Mouse (Mus musculus) myocyte (in vitro differentiated cells): ENCODE measurements around the gene Agap1. TPM values are rescaled to one million over a fixed set of nuclear protein-coding genes. Genes with fewer than 3 reads are reported as not detected.

ENCODE experiments used
- H3K27me3 ChIP-seq: one replicate; pipeline ENCODE4 v1.6.1; 2011; ENCODE audit not compliant: control insufficient read depth, insufficient read depth, insufficient read length
- H3K36me3 ChIP-seq: one replicate; pipeline ENCODE4 v1.6.1; 2011; ENCODE audit not compliant: control insufficient read depth, insufficient read depth
- H3K4me2 ChIP-seq: one replicate; pipeline ENCODE4 v1.6.1; 2011; ENCODE audit warnings: low read depth, control low read depth
- H3K4me3 ChIP-seq: one replicate; pipeline ENCODE4 v1.5.1; 2011; ENCODE audit warnings: mild to moderate bottlenecking, control low read depth, moderate library complexity
- H3K79me2 ChIP-seq: one replicate; pipeline ENCODE4 v1.6.1; 2011; ENCODE audit not compliant: control insufficient read depth, insufficient read depth
- H3ac ChIP-seq: one replicate; pipeline ENCODE4 v1.6.1; 2011; ENCODE audit not compliant: control insufficient read depth, insufficient read length
- CEBPB ChIP-seq: IDR thresholded peaks from 2 replicates; pipeline ENCODE4 v1.6.1; 2011; ENCODE audit warnings: mild to moderate bottlenecking, moderate library complexity; ENCODE audit not compliant: poor library complexity, insufficient read depth, severe bottlenecking
- E2F4 ChIP-seq: IDR thresholded peaks from one replicate; pipeline ENCODE4 v1.6.1; 2011; ENCODE audit warnings: mild to moderate bottlenecking, control low read depth, moderate library complexity; ENCODE audit not compliant: insufficient read depth
- MAX ChIP-seq: IDR thresholded peaks from one replicate; pipeline ENCODE4 v1.6.1; 2011; ENCODE audit warnings: low read depth, mild to moderate bottlenecking, control low read depth
- MYOD1 ChIP-seq, 3 experiments: IDR thresholded peaks; one replicate each; pipeline ENCODE4 v1.6.1; 2011; ENCODE audit warnings: control low read depth in 2 of 3, low read depth in 2 of 3, mild to moderate bottlenecking in 2 of 3, moderate library complexity in 1 of 3; ENCODE audit not compliant: insufficient read length in 2 of 3, control insufficient read depth in 1 of 3
- MYOG ChIP-seq, 3 experiments: IDR thresholded peaks; one replicate each; pipeline ENCODE4 v1.6.1; 2011; ENCODE audit warnings: control low read depth in 2 of 3, low read depth in 2 of 3, mild to moderate bottlenecking in 2 of 3; ENCODE audit not compliant: insufficient read length in 2 of 3, control insufficient read depth in 1 of 3, insufficient read depth in 1 of 3
- POLR2A ChIP-seq: IDR thresholded peaks from one replicate; pipeline ENCODE4 v1.6.1; 2011; ENCODE audit warnings: low read depth, mild to moderate bottlenecking, control low read depth, moderate library complexity; ENCODE audit not compliant: insufficient read length
- POLR2AphosphoS2 ChIP-seq: IDR thresholded peaks from one replicate; pipeline ENCODE4 v1.6.1; 2011; ENCODE audit warnings: low read depth, control low read depth; ENCODE audit not compliant: insufficient read length
- REST ChIP-seq: IDR thresholded peaks from one replicate; pipeline ENCODE4 v1.6.1; 2011; ENCODE audit warnings: mild to moderate bottlenecking, control low read depth, moderate library complexity; ENCODE audit not compliant: insufficient read depth, insufficient read length
- SRF ChIP-seq: IDR thresholded peaks from one replicate; pipeline ENCODE4 v1.6.1; 2011; ENCODE audit warnings: low read depth; ENCODE audit not compliant: control insufficient read depth, insufficient read length
- TCF12 ChIP-seq: IDR thresholded peaks from one replicate; pipeline ENCODE4 v1.6.1; 2011; ENCODE audit warnings: mild to moderate bottlenecking, control low read depth; ENCODE audit not compliant: poor library complexity, insufficient read depth, severe bottlenecking
- TCF3 ChIP-seq: IDR thresholded peaks from one replicate; pipeline ENCODE4 v1.6.1; 2011; ENCODE audit warnings: low read depth, control low read depth; ENCODE audit not compliant: insufficient read length
- USF1 ChIP-seq: IDR thresholded peaks from one replicate; pipeline ENCODE4 v1.6.1; 2011; ENCODE audit warnings: low read depth, mild to moderate bottlenecking, control low read depth, moderate library complexity
- polyA plus RNA-seq: library from polyadenylated mRNA; unstranded; fragments of >200 nt; fragmentation: generic; extraction: Trizol; gene quantifications from one replicate; pipeline ENCODE4 v1.2.1, GENCODE M21; 2012; ENCODE audit warnings: missing spikeins

Agap1 gene
- polyA plus RNA-seq, 1 experiment = 48.9 TPM

- Histone ChIP-seq H3K27me3 (no peaks in the 10 kb centered on the region), H3K36me3 (no peaks in the 10 kb centered on the region), H3K4me3 (peak overlapping the region; percentile 2), H3K4me2 (peak overlapping the region; percentile 91), H3K79me2 (peaks cover 72% of the 10 kb centered on the region), H3ac (no peak overlapping the region)
- TF ChIP-seq E2F4 (no peak), USF1 (peak; percentile 42), CEBPB (no peak), TCF3 (peak; percentile 81), POLR2A (peak; percentile 23), MYOG (IDR thresholded peaks at IDR 0.05; ENCODE audit: control insufficient read depth in 1 of 3, insufficient read depth in 1 of 3, insufficient read length in 2 of 3, low read depth in 2 of 3) (peak; percentile 85 to 98 (median 96)), MYOD1 (IDR thresholded peaks at IDR 0.05; ENCODE audit: control insufficient read depth in 1 of 3, insufficient read length in 2 of 3, low read depth in 2 of 3) (peak; percentile 73 to 95 (median 87)), TCF12 (peak; percentile 93), REST (no peak), SRF (no peak), MAX (peak; percentile 75), POLR2AphosphoS2 (peak; percentile 62)
These were observed 66.8 kb downstream of the Agap1 start for GRCm38 (mm10) chr1:89521406-89521805.

- Histone ChIP-seq H3K4me3 (peak overlapping the region; percentile 2), H3K27me3 (no peaks in the 10 kb centered on the region), H3K36me3 (no peaks in the 10 kb centered on the region), H3K4me2 (peak overlapping the region; percentile 91), H3K79me2 (peaks cover 73% of the 10 kb centered on the region), H3ac (no peak overlapping the region)
- TF ChIP-seq CEBPB = no peak
- TF ChIP-seq POLR2A = no peak
- TF ChIP-seq TCF3 = peak; percentile 58
- no peak for TF ChIP-seq SRF
- no peak for TF ChIP-seq E2F4
- no peak for TF ChIP-seq MAX
- no peak for TF ChIP-seq REST
- TF ChIP-seq TCF12 = peak; percentile 82
- TF ChIP-seq USF1 = no peak
- no peak for TF ChIP-seq POLR2AphosphoS2
- peak; percentile 60 to 91 (median 88) for TF ChIP-seq MYOD1 (IDR thresholded peaks at IDR 0.05; ENCODE audit: control insufficient read depth in 1 of 3, insufficient read length in 2 of 3, low read depth in 2 of 3)
- TF ChIP-seq MYOG (IDR thresholded peaks at IDR 0.05; ENCODE audit: control insufficient read depth in 1 of 3, insufficient read depth in 1 of 3, insufficient read length in 2 of 3, low read depth in 2 of 3) = peak; percentile 70 to 94 (median 80)
These were observed 67.4 kb downstream of the Agap1 start for GRCm38 (mm10) chr1:89521935-89522535.

- Histone ChIP-seq H3K36me3 (no peaks in the 10 kb centered on the region), H3ac (no peak overlapping the region), H3K27me3 (no peaks in the 10 kb centered on the region), H3K79me2 (peaks cover 74% of the 10 kb centered on the region), H3K4me2 (peak overlapping the region; percentile 25), H3K4me3 (no peak overlapping the region)
- TF ChIP-seq TCF3 = no peak
- no peak for TF ChIP-seq SRF
- no peak for TF ChIP-seq REST
- no peak for TF ChIP-seq E2F4
- no peak for TF ChIP-seq TCF12
- no peak for TF ChIP-seq POLR2A
- TF ChIP-seq MYOG (IDR thresholded peaks at IDR 0.05; ENCODE audit: control insufficient read depth in 1 of 3, insufficient read depth in 1 of 3, insufficient read length in 2 of 3, low read depth in 2 of 3) = no peak
- TF ChIP-seq MYOD1 (IDR thresholded peaks at IDR 0.05; ENCODE audit: control insufficient read depth in 1 of 3, insufficient read length in 2 of 3, low read depth in 2 of 3) = no peak
- TF ChIP-seq MAX = no peak
- TF ChIP-seq POLR2AphosphoS2 = no peak
These were observed 69.8 kb downstream of the Agap1 start for GRCm38 (mm10) chr1:89524369-89524768.

- Histone ChIP-seq H3K4me2 (no peak overlapping the region), H3K36me3 (no peaks in the 10 kb centered on the region), H3ac (no peak overlapping the region), H3K79me2 (peaks cover 79% of the 10 kb centered on the region), H3K4me3 (no peak overlapping the region), H3K27me3 (no peaks in the 10 kb centered on the region)
- TF ChIP-seq POLR2AphosphoS2 (no peak), E2F4 (no peak), SRF (no peak), MYOG (IDR thresholded peaks at IDR 0.05; ENCODE audit: control insufficient read depth in 1 of 3, insufficient read depth in 1 of 3, insufficient read length in 2 of 3, low read depth in 2 of 3) (no peak), MAX (no peak), REST (no peak), TCF3 (no peak), TCF12 (no peak), CEBPB (no peak), USF1 (no peak), MYOD1 (IDR thresholded peaks at IDR 0.05; ENCODE audit: control insufficient read depth in 1 of 3, insufficient read length in 2 of 3, low read depth in 2 of 3) (no peak), POLR2A (no peak)
These were observed 70.4 kb downstream of the Agap1 start for GRCm38 (mm10) chr1:89524998-89525397.
